ENCODE assay signal across 8 mouse cellular contexts in the genomic region with DNA sequence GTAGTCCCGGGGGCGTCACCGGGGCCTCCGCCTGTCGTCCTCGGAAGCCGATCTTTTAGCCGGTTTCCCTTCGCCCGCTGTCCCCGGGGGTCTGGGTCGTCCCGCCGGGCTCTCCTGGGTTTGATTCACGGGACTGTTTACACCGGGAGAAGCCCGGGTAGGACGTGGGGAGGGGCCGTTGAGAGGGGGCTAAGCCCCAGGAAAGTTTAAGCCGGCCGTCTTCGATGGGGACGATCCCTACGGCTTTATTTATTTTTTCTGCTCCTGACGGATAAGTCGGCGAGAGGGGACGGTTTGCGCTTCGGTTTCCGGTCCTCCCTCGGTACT. TPM values are rescaled to one million over a fixed set of nuclear protein-coding genes. Genes with fewer than 3 reads are reported as not detected.
A peak's percentile ranks its signal among the peaks of the same experiment; 100 is the strongest.
DNase-seq lines count a peak whose midpoint lies in the region; ATAC-seq and TF ChIP-seq lines count a peak whose summit lies in the region.

No protein-coding gene starts in this region.

- peak overlapping the region; percentile 91 for H3K9ac ChIP-seq in heart, embryonic 15.5 days
- peak overlapping the region; percentile 95 for H3K9ac ChIP-seq in ES-E14 (ENCODE audit: insufficient read depth, low read depth, low read length, poor library complexity, severe bottlenecking)
- H3K9ac ChIP-seq in forebrain, postnatal 0 days, result peak overlapping the region; percentile 92
- peak overlapping the region; percentile 79 for H3K9ac ChIP-seq in liver, postnatal 0 days (replicated peaks)

- no peaks in the 10 kb centered on the region for H3K27me3 ChIP-seq in heart, embryonic 15.5 days
- no peaks in the 10 kb centered on the region for H3K27me3 ChIP-seq in forebrain, postnatal 0 days (ENCODE audit: insufficient read depth, low read length)
- H3K27me3 ChIP-seq in liver, postnatal 0 days (ENCODE audit: insufficient read depth, low read length), result no peaks in the 10 kb centered on the region

- under 1% methylated on average over 32 of the region's 32 CpGs for WGBS in heart, embryonic 15.5 days
- WGBS in forebrain, postnatal 0 days, result 2% methylated on average over 32 of the region's 32 CpGs
- under 1% methylated on average over 32 of the region's 32 CpGs for WGBS in liver, postnatal 0 days (ENCODE audit: insufficient replicate concordance)

- ATAC-seq in heart, embryonic 15.5 days (replicated peaks; ENCODE audit: insufficient number of reproducible peaks, insufficient read depth, low FRiP score, low read depth), result no peak
- ATAC-seq in forebrain, postnatal 0 days, result no peak
- no peak for ATAC-seq in liver, postnatal 0 days

- TF ChIP-seq CTCF in forebrain, postnatal 0 days (IDR thresholded peaks at IDR 0.05; ENCODE audit: low read depth), result no peak
- no peak for TF ChIP-seq CTCF in liver, postnatal 0 days (IDR thresholded peaks at IDR 0.05; ENCODE audit: low read depth)

- H3K9me3 ChIP-seq in heart, embryonic 15.5 days (replicated peaks), result no peaks in the 10 kb centered on the region
- no peaks in the 10 kb centered on the region for H3K9me3 ChIP-seq in ES-E14 (ENCODE audit: control insufficient read depth, insufficient read depth, low read depth, low read length)
- H3K9me3 ChIP-seq in forebrain, postnatal 0 days (ENCODE audit: low read length), result no peaks in the 10 kb centered on the region
- no peaks in the 10 kb centered on the region for H3K9me3 ChIP-seq in liver, postnatal 0 days (ENCODE audit: low read length)

- in situ Hi-C loops in ES-E14 (cut with MboI; ENCODE audit: low sequenced_read_pairs in 2 of 2, unreplicated experiment in 2 of 2), result no loop called here

- TF ChIP-seq EP300 in liver, postnatal 0 days (IDR thresholded peaks at IDR 0.05; ENCODE audit: low read depth), result no peak

- H3K36me3 ChIP-seq in heart, embryonic 15.5 days, result no peaks in the 10 kb centered on the region
- H3K36me3 ChIP-seq in ES-E14 (ENCODE audit: control insufficient read depth, insufficient read depth, low read length, poor library complexity, severe bottlenecking), result peaks cover 8% of the 10 kb centered on the region
- no peaks in the 10 kb centered on the region; the same call in 1 of the 2 replicates for H3K36me3 ChIP-seq in forebrain, postnatal 0 days (ENCODE audit: insufficient read depth)
- peaks cover 18% of the 10 kb centered on the region for H3K36me3 ChIP-seq in liver, postnatal 0 days (replicated peaks; ENCODE audit: insufficient read depth, low read length)

- no peak for DNase-seq in heart, postnatal 4 days
- no peak for DNase-seq in ES-E14 (ENCODE audit: low read depth, low spot score)
- no peak for DNase-seq in forebrain, postnatal 0 days
- no peak for DNase-seq in liver, postnatal 0 days
- DNase-seq in frontal cortex, postnatal 10 days (ENCODE audit: low spot score in 2 of 2), result no peak
- DNase-seq in ovary, postnatal 36 days (ENCODE audit: low spot score), result no peak
- no peak for DNase-seq in adrenal gland, postnatal 25 days

- peaks cover 35% of the 10 kb centered on the region for H3K4me1 ChIP-seq in heart, embryonic 15.5 days (replicated peaks)
- peaks cover 1 to 11% of the 10 kb centered on the region in 2 experiments for H3K4me1 ChIP-seq in ES-E14 (ENCODE audit: control insufficient read depth in 2 of 2, insufficient read depth in 2 of 2, low read length in 2 of 2, poor library complexity in 1 of 2)
- H3K4me1 ChIP-seq in forebrain, postnatal 0 days (ENCODE audit: insufficient read depth), result peaks cover 19% of the 10 kb centered on the region
- peaks cover 23% of the 10 kb centered on the region for H3K4me1 ChIP-seq in liver, postnatal 0 days (ENCODE audit: insufficient read depth)

- H3K4me3 ChIP-seq in heart, embryonic 15.5 days, result peak overlapping the region; percentile 97
- peak overlapping the region; percentile 88 to 98 for H3K4me3 ChIP-seq in ES-E14 (ENCODE audit: insufficient read depth in 1 of 2, low read depth in 1 of 2, low read length in 2 of 2, poor library complexity in 1 of 2, severe bottlenecking in 1 of 2)
- H3K4me3 ChIP-seq in forebrain, postnatal 0 days (ENCODE audit: low read depth, low read length), result peak overlapping the region; percentile 99
- H3K4me3 ChIP-seq in liver, postnatal 0 days (ENCODE audit: low read depth, low read length), result peak overlapping the region; percentile 72

- H3K27ac ChIP-seq in heart, embryonic 15.5 days, result peak overlapping the region; percentile 98
- H3K27ac ChIP-seq in ES-E14 (ENCODE audit: insufficient read depth, low read depth, low read length, poor library complexity, severe bottlenecking), result peak overlapping the region; percentile 41; the same call in 1 of the 2 replicates
- H3K27ac ChIP-seq in forebrain, postnatal 0 days (ENCODE audit: low read depth, low read length), result peak overlapping the region; percentile 96
- H3K27ac ChIP-seq in liver, postnatal 0 days (ENCODE audit: low read depth), result peak overlapping the region; percentile 82

- H3K4me2 ChIP-seq in heart, embryonic 15.5 days, result peak overlapping the region; percentile 89
- H3K4me2 ChIP-seq in forebrain, postnatal 0 days (ENCODE audit: low read depth), result peak overlapping the region; percentile 70
- peak overlapping the region; percentile 93 for H3K4me2 ChIP-seq in liver, postnatal 0 days (ENCODE audit: low read depth, low read length)

TF ChIP-seq in ES-E14, 5 proteins besides CTCF, POLR2A, EP300 and RAD21:
- no peak for TF ChIP-seq ZNF384 (IDR thresholded peaks at IDR 0.05; ENCODE audit: low read depth, low read length)
- TF ChIP-seq CHD2 (IDR thresholded peaks at IDR 0.05; ENCODE audit: low read depth, low read length), result no peak
- no peak for TF ChIP-seq HCFC1 (IDR thresholded peaks at IDR 0.05; ENCODE audit: borderline replicate concordance, insufficient read depth, low read length)
- no peak for TF ChIP-seq MAFK (IDR thresholded peaks at IDR 0.05; ENCODE audit: insufficient read depth, low read depth, low read length)
- TF ChIP-seq ZC3H11A (IDR thresholded peaks at IDR 0.05; ENCODE audit: borderline replicate concordance, low read depth, low read length), result no peak

RNA-seq across cellular contexts. Expression of a gene that starts 0.6 kb away (rescaled TPM):
- 6.0 and 8.9 TPM in 2 replicates for polyA plus RNA-seq in heart, embryonic 15.5 days (2015; fragmentation: Nextera tagmentation; extraction: Ambion mirVana)
- 10 to 100 TPM; 20.2 to 21.3 TPM for total RNA-seq in heart, postnatal 4 days (2021)
- total RNA-seq in ES-E14 (2012; rRNA removed), result 22.1 TPM in 2 replicates
- total RNA-seq in forebrain, postnatal 0 days (2014; rRNA removed), result 10.8 and 14.8 TPM in 2 replicates
- polyA plus RNA-seq in forebrain, postnatal 0 days (2015; fragmentation: Nextera tagmentation; extraction: Ambion mirVana), result 3.6 and 4.4 TPM in 2 replicates
- 2.7 TPM in 2 replicates for polyA plus RNA-seq in liver, postnatal 0 days (2015; fragmentation: Nextera tagmentation; extraction: Ambion mirVana)
- 25.9 and 31.7 TPM in 2 replicates for total RNA-seq in adrenal gland, postnatal 25 days (2021)

Comparison
In these comparisons a context has a peak if more than half of its experiments do, and no peak if none do; other contexts are left out.
1. H3K27ac ChIP-seq: peak in every context shown above with its lines; median percentile 98 in heart, embryonic 15.5 days; 96 in forebrain, postnatal 0 days; 82 in liver, postnatal 0 days; 41 in ES-E14.